Mouse (Mus musculus) heart, postnatal 0 days (tissue): ENCODE results near the gene Ccn2.

Source experiments
- CTCF ChIP-seq: IDR thresholded peaks from 2 replicates; pipeline ENCODE4 v1.5.1; 2016; ENCODE audit warnings: antibody characterized with exemption, control low read depth, low read depth
- EP300 ChIP-seq: IDR thresholded peaks from 2 replicates; pipeline ENCODE4 v1.6.1; 2016; ENCODE audit warnings: antibody characterized with exemption, low read depth

- TF ChIP-seq CTCF: no peak
- no peak for TF ChIP-seq EP300
These were observed 34.0 kb downstream of the Ccn2 start for GRCm38 (mm10) chr10:24629086-24629720.
